Mouse (Mus musculus) thymus, adult 2 months (tissue): Measurements from ENCODE around the gene Mcat. TPM values are rescaled to one million over a fixed set of nuclear protein-coding genes. Genes with fewer than 3 reads are reported as not detected.
"Not testable (repeated sequence)": the region's sequence is repeated elsewhere in the genome, so short reads cannot be mapped to it uniquely, and the experiment has no call there.

Experiments
- DNase-seq: peaks from one replicate; pipeline ENCODE4 v3.0.0; 2021
- H3K27ac ChIP-seq: fragments of 200-500 bp; 2 replicates; pipeline ENCODE4 v1.5.1; 2012; ENCODE audit warnings: low read length, control low read depth; ENCODE audit not compliant: control insufficient read depth, insufficient read depth
- H3K27me3 ChIP-seq: fragments of 200-500 bp; 2 replicates; pipeline ENCODE4 v1.6.1; 2012; ENCODE audit warnings: mild to moderate bottlenecking, low read length, moderate library complexity, mixed read lengths; ENCODE audit not compliant: control insufficient read depth, insufficient read depth
- H3K36me3 ChIP-seq: fragments of 200-500 bp; 2 replicates; pipeline ENCODE4 v1.6.1; 2012; ENCODE audit warnings: mild to moderate bottlenecking, low read length, moderate library complexity; ENCODE audit not compliant: control insufficient read depth, insufficient read depth
- H3K4me1 ChIP-seq: fragments of 200-500 bp; replicated peaks from 2 replicates; pipeline ENCODE4 v1.6.1; 2012; ENCODE audit warnings: low read length; ENCODE audit not compliant: control insufficient read depth, insufficient read depth
- H3K4me3 ChIP-seq: fragments of 200-500 bp; 2 replicates; pipeline ENCODE4 v1.5.1; 2012; ENCODE audit warnings: mild to moderate bottlenecking, low read length, control low read depth, moderate library complexity; ENCODE audit not compliant: control insufficient read depth, insufficient read depth
- CTCF ChIP-seq: fragments of 200-500 bp; IDR thresholded peaks from 2 replicates; pipeline ENCODE4 v1.5.1; 2012; ENCODE audit warnings: mild to moderate bottlenecking, control low read depth, low read length, moderate library complexity, borderline replicate concordance; ENCODE audit not compliant: control insufficient read depth, poor library complexity, insufficient read depth; ENCODE audit errors: extremely low read depth
- POLR2A ChIP-seq: fragments of 200-500 bp; IDR thresholded peaks from 2 replicates; pipeline ENCODE4 v1.6.1; 2012; ENCODE audit warnings: mild to moderate bottlenecking, low read length, control low read depth, moderate library complexity; ENCODE audit not compliant: control insufficient read depth, poor library complexity, insufficient read depth; ENCODE audit errors: extremely low read depth
- WGBS: fragments of 180-500 bp; shearing (Covaris S2); methylation state at CpG from one replicate; pipeline ENCODE4 v1.1.7; 2018; 5-methylcytosine and 5-hydroxymethylcytosine counted together
- polyA plus RNA-seq: library from polyadenylated mRNA; depleted of rRNA; stranded (reverse); fragments of >200 nt; gene quantifications from 2 replicates; pipeline ENCODE4 v1.2.3, GENCODE M21; 2012; rRNA removed

Gene Mcat
- polyA plus RNA-seq, 1 experiment = 31.9 TPM

DNA sequence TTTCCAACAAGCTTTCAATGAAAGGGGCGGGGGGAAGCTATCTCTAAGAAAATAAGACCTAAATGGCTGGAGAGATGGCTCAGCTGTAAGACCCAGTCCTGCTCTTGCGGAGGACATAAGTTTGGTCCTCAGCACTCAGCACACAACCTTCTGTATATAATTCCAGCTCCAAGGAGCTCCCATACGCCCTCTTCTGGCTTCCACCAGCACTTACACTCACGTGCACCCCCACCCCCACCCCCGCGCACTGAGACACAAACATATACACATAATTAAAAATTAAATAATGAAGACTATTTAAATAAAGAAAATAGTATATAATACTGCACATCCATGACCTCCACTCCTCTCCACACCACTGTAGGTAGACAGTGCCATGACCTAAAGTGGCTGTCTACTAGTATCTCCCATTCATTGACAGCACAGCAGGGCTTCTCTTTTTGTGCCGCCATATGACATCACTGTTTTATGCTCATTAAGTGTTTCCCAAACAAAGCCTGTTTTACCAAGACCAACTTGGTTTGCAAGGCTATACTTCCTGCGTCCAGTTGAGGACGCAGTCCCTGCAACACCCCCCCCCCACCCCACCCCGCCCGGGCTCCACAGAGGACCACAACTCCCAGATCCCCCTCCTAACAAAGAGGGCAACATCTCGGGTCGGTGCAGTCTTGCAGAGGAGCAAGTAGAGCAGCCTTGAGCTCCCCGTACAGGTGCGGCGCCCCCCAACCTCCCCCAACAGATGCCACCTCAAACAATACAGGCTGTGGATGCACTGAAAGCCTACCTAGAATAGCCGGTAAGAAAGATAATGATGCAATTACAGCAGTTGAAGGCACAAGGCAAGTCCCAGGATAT lies 53.4 kb downstream of the Mcat start:
- no peaks in the 10 kb centered on the region for H3K36me3 ChIP-seq
- H3K27me3 ChIP-seq = no peaks in the 10 kb centered on the region
- 36% methylated on average over 17 of the region's 17 CpGs for WGBS
- TF ChIP-seq CTCF = no peak
- TF ChIP-seq POLR2A = no peak
- peak overlapping the region; percentile 54 for H3K4me3 ChIP-seq
- DNase-seq = no peak
- H3K27ac ChIP-seq = no peak overlapping the region
- peaks cover 3% of the 10 kb centered on the region for H3K4me1 ChIP-seq

DNA sequence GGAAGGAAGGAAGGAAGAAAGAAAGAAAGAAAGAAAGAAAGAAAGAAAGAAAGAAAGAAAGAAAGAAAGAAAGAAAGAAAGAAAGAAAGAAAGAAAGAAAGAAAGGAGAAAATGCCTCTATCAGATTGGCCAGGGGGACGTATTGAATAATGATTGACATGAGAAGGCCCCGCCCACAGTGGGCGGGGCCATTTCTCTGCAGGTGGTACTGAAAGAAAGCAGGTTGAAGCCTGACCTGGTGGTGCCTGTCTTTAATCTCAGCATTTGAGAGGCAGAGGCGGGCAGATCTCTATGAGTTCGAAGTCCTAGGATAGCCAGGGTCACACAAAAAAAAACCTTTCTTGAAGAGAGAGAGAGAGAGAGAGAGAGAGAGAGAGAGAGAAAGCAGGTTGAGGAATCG lies 62.1 kb downstream of the Mcat start:
- H3K27me3 ChIP-seq, H3K4me1 ChIP-seq, H3K27ac ChIP-seq, H3K36me3 ChIP-seq, DNase-seq, H3K4me3 ChIP-seq: not testable (repeated sequence)
- 91% methylated on average over 6 of the region's 6 CpGs for WGBS

DNA sequence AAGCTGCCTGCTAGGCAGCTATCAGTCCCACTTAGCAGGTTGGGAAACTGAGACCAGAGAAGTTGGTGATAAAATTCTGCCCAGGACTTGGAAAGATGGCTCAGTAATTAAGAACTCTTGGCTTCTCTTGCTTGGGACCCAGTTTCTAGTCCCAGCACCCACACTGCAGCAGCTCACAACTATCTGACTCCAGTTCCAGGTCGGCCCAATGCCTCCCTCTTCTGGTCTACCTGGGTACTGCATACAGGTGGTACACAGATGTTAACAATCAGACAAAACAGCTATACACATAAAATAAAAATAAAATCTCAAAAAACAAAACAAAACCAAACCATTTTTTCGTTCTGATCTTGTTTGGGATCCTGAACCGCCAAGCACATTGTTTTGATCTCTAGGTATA lies 63.2 kb downstream of the Mcat start:
- WGBS = 76% methylated on average over 3 of the region's 3 CpGs
- Histone ChIP-seq H3K4me3 (no peak overlapping the region), H3K4me1 (no peaks in the 10 kb centered on the region), H3K27me3 (no peaks in the 10 kb centered on the region), H3K36me3 (no peaks in the 10 kb centered on the region), H3K27ac (no peak overlapping the region)
- TF ChIP-seq POLR2A (no peak), CTCF (no peak; the same call in 1 of the 2 replicates)
- DNase-seq = peak; percentile 65

DNA sequence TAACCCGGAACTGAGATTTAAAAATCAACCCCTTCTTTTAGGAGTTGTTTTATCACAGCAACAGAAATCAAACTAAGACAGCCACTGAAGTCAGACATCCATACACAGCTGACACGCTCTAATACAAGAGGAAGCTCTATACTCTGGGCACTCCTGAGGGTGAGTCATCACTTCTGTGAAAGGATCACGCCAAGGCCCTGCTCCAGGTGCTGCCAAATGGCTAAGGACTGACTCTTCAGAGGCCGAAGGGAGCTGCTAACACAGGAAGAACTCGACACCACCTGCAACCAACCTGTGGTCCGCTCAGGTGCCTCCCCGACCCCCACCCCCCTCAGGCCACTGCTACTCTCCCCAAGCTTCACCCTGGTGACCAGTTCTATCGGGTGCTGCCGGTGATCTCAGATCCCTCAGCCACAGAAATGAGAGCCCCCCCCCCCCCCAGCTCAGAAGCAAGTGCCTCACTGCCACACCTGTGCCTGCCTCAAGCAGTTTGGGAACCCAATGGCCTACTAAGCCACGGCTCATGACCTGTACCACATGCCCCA lies 64.3 kb downstream of the Mcat start:
- H3K36me3 ChIP-seq = no peaks in the 10 kb centered on the region

DNA sequence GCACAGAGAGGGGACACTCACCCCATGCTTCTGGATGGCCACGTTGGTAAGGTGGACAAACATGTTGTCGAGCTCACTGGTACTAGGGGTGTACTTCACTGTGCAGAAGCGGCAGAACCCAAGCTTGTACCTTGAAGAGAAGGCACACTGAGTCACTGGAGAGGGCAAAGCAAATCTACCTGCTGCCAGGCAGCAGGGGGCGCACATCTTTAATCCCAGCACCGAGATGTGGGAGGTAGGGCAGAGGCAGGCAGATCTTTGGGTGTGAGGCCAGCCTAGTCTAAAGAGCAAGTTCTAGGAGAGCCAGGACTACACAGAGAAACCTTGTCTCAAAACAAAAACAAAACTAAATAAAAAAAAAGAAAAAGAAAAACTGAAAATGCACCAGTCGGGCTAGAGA lies 66.3 kb downstream of the Mcat start:
- H3K4me3 ChIP-seq = no peak overlapping the region
- H3K27ac ChIP-seq = no peak overlapping the region
- peak; percentile 14 for DNase-seq
- no peaks in the 10 kb centered on the region for H3K27me3 ChIP-seq
- TF ChIP-seq POLR2A (no peak), CTCF (0 out of 2 replicates have a peak, but pooled peaks have one; percentile 16)
- no peaks in the 10 kb centered on the region for H3K4me1 ChIP-seq
- no peaks in the 10 kb centered on the region for H3K36me3 ChIP-seq
- 93% methylated on average over 6 of the region's 6 CpGs for WGBS

More for the DNA sequence above, 64.3 kb downstream of the Mcat start:
- Histone ChIP-seq H3K27me3 (no peaks in the 10 kb centered on the region), H3K4me3 (no peak overlapping the region), H3K4me1 (no peaks in the 10 kb centered on the region), H3K27ac (no peak overlapping the region)
- TF ChIP-seq CTCF (no peak), POLR2A (no peak)
- WGBS = 84% methylated on average over 10 of the region's 10 CpGs
- no peak for DNase-seq

Other genes starting within 250 kb of the Mcat start
- gene Arfgap3, start 213.5 kb downstream of the Mcat start, polyA plus RNA-seq = 15.0 and 23.0 TPM in 2 replicates
- gene Pacsin2, start 99.2 kb downstream of the Mcat start, polyA plus RNA-seq = 25.7 and 30.5 TPM in 2 replicates
- gene Ttll1, start 52.9 kb downstream of the Mcat start, polyA plus RNA-seq = 9.7 and 10.9 TPM in 2 replicates
- gene Bik, start 36.9 kb downstream of the Mcat start, polyA plus RNA-seq = 11.0 and 14.7 TPM in 2 replicates
- 465 and 584 TPM in 2 replicates for gene Tspo, start 195 bp downstream of the Mcat start, polyA plus RNA-seq
- gene Ttll12, start 31.4 kb upstream of the Mcat start, polyA plus RNA-seq = 105 and 119 TPM in 2 replicates
- gene Scube1, start 161.2 kb upstream of the Mcat start, polyA plus RNA-seq = 1.3 and 2.2 TPM in 2 replicates
- gene Mpped1, start 215.7 kb upstream of the Mcat start, polyA plus RNA-seq = 0.22 and 0.31 TPM in 2 replicates